Mouse (Mus musculus) adrenal gland, adult 18-20 months (tissue): Measurements from ENCODE around the gene Tshz3. TPM values are rescaled to one million over a fixed set of nuclear protein-coding genes. Genes with fewer than 3 reads are reported as not detected.

Experiments used
- DNase-seq, 2 experiments: peaks; one replicate each; pipeline ENCODE4 v3.0.0; 2021 to 2022; ENCODE audit warnings: low spot score in 2 of 2
- total RNA-seq, 2 experiments: library from RNA; stranded (reverse); gene quantifications; 1 replicate in 1 of 2; 2 replicates in 1 of 2; pipeline ENCODE4 v1.2.3; 2021

Gene Tshz3
- total RNA-seq, 2 experiments from 2014 or later: 3.4 to 3.8 TPM

- DNase-seq: no peak
Observed at GRCm38 (mm10) chr7:36778456-36778855, 80.5 kb downstream of the Tshz3 start.

DNA sequence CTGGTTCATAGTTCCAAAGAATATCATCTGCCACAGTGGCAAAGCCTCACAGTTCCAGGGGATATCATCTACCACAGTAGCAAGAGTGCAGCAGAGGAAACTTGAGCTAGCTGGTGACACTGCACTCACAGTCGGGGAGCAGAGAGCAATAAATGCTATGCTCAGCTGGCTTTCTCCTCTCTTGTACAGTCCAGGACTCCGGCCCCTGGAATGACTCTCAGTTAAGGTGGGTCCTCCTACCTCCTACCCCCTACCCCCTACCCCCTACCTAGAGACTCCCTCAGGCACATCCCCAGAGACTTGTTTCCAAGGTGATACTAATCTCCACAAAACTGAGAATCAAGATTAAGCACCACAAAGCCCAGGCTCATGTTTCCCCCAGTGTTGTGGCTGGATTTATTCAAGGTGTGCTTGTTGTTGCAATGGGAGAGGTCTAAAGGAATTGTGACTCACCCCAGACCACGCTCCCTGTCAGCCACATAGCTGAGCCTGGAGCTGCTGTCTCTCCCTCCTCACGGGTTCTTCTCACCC is 86.4 kb downstream of the Tshz3 start:
- DNase-seq: no peak

DNA sequence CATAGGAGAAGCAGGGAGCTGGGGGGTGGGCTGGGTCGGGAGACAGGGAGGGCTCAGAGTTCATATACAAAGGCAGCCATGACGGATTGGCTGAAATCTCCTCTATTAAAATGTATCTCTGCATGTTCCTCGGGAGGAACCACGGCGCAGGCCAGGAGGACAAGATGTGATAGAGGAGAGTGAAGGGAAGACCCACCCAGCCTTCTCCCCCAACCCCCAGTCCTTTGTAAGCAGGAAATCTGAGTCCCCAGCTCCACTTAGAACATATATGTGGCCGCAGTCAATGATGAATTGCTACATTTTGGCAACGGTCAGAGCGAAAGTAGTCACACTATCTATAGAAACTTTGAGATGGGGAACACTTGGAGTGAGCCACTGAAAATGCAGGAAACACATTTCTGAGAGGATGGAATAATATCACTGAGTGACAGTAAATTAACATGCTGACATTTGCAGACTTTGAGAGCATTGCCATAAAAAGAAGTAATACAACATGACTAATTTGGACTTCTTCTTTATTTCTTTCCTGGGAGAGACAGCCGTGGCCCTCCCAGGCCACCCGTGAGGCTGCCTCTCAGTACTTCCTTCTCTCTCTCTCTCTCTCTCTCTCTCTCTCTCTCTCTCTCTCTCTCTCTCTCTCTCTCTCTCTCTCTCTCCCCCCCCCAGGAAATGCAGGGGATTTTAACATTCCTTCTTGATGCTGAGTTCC is 88.9 kb downstream of the Tshz3 start:
- DNase-seq: no peak

- no peak for DNase-seq
Observed at GRCm38 (mm10) chr7:36796392-36797187, 98.7 kb downstream of the Tshz3 start.
